Mouse (Mus musculus) lung, postnatal 0 days (tissue): ENCODE results near the gene P3h1.

ENCODE experiments used
- CTCF ChIP-seq: IDR thresholded peaks from 2 replicates; pipeline ENCODE4 v1.5.1; 2016; ENCODE audit warnings: antibody characterized with exemption, mild to moderate bottlenecking
- EP300 ChIP-seq: IDR thresholded peaks from 2 replicates; pipeline ENCODE4 v1.6.1; 2016; ENCODE audit warnings: antibody characterized with exemption, mild to moderate bottlenecking, control low read depth

DNA sequence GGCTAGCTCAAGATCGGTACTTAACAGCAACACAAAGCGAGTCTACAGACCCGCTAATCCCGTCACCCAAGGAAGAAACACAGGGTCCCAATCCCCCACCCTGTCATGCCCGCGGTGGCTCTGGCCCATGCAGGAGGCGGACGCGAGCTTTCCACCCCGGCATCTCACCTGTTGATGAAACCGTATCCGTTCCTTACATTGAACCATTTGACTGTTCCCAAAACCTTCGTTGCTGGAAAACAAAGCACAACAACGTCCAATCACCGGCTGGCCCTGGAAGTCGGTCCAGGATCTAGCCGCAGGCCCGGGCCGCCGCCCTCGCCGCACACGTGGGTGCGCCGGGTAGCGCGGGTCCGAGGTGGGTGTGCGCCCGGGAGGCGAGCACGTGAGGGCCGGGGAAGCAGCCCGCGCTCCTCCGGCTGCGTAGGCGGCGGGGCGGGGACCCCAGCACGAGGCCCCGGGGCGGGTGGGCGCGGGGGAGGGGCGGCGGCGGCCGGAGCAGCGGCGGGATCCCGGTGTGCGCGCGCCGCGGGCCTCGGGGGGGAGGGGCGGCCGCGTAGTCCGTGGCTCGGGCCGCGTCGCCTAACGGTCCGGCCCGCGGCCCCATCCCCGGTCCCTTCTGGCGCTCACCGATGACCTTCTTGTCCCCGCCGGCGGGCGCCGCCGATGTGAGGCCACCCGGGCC lies 61.0 kb downstream of the P3h1 start:
- TF ChIP-seq CTCF (no peak), EP300 (no peak)
